Mouse (Mus musculus): ENCODE measurements around the gene Pth1r.
"Not testable (repeated sequence)": the region's sequence is repeated elsewhere in the genome, so short reads cannot be mapped to it uniquely, and the experiment has no call there.

Pth1r gene

DNA sequence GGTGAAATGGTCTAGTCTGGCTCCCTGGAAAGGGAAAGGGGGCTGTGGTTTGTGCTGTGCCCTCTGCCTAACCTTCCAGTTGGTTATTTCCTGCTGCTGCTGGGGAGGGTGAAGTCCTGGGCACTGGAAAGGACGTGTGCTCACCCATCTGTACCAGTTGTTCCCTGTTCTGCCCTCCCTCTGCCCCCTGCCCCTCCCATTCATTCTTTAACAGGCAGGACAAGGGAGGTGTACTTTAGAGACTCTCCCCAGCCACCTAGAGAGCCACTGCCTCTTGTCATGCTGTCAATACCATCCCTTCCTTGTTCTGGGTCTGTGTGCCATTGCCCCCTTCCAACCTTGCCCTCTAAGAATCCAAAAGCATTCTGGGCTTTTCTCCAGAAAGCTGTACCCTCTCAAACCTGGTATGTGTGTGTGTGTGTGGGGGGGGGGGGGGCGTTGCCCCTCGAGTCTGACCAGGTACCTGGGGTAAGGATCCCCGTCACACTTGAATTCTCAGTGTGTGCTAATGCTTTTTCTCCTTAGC lies 63.3 kb downstream of the Pth1r start:
- no peak for DNase-seq (ENCODE audit: low spot score in 2 of 2)

DNA sequence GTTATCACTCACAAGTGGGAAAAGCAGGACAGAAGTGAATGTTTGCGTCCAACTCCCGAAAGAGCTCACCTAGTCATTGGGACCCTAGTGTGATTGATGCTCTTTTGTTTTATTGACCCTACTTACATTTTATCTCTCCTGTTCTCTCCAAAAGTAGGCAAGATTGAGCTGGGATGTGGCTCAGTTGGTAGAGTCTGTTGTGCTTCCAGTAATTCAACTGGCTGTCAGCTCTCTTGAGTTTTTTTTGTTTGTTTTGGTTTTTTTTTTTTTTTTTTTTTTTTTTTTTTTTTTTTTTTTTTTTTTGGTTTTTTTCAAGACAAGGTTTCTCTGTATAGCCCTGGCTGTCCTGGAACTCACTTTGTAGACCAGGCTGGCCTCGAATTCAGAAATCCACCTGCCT lies 64.2 kb downstream of the Pth1r start:
- not testable (repeated sequence) for DNase-seq (ENCODE audit: low spot score in 2 of 2)

DNA sequence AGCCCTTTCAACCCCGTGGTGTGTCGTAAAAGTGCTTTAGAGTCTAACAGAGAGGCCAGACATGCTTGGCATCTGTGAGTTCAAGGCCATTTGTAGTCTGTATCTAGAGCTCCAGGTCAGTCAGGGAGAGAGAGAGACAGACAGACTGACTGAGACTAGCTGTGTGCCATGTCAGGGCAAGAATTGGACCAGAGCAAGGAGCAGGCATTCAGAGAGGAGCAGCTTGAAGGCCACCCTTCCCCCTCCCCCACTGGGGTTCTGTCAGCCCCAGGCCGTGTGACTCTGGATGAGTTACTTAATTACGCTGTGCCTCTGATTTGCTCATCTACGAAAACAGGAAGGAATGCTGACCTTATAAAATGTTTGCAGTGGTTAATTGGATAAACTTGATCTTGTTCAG lies 64.7 kb downstream of the Pth1r start:
- DNase-seq (ENCODE audit: low spot score in 2 of 2): no peak

DNA sequence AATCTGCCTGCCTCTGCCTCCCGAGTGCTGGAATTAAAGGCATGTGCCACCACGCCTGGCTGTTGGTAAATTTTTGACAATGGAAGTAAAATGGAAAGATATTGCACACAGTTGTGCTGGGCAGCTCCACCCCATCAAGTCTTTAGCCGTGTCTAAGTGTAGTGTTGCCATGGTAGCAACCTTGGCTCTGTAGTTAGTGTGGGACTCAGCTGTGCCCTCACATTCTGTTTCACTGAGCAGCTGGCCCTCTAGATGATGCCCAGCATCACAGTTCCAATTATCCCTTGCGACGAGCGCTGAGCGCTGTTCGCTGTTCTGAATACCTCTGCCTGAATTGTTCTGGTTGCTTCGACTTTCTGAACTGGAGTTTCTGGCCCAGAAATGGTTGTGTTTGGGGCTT lies 65.1 kb downstream of the Pth1r start:
- no peak for DNase-seq (ENCODE audit: low spot score in 2 of 2)

DNA sequence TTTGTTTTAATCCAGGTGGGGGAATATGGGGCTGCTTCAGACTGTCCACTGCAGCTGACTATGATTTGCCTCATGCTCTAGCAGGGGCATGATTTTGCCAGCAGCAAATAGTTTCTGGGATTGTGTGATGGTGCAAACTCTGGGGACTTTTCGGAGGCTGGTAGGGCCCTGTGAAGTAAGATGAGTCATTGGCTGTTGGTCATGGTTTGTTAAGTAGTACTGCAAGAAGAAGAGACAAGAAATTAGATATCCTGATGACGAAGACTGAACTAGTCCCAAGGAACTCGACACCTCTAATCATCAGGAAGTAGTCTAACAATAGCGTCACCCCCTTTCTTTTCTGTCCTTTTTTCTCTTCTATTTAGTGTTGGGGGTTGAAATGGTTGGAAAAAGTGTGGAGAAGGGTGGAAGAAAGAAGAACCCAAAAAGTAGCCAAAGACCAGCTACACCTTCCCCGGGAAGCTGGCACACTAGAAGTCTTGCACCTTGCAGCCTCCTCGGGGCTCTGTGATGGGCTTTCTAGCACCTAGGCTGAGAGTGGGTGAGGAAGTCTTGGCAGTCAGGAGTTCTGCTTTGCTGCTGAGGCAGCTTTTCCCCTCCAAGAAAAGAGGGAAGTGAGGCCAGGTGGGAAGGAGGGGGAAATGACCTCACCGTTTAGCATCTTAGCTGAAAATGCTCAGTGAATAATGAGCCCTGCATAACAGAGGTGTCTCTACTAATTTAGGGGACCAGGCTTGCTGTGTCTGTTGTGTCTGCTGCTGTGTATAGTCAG lies 66.0 kb downstream of the Pth1r start:
- DNase-seq (ENCODE audit: low spot score in 2 of 2): no peak

DNA sequence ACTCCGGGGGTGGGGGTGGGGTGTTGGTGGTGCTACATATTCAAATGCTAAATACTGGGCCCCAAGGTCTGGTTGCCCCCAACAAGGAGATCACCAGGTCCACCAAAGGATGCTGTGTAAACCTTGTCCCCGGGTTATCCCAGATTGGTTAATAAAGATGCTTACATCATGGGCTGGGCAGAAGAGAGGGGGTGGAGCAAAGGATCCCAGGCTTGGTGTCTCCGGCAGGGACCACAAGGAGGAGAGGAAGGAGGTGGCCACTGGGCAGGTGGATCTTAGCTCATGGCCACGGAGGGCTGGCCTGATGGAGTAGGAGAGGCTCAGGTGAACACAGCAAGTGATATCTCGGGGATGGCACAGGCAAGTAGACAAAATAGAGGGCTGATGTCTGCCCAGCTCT lies 68.1 kb downstream of the Pth1r start:
- no peak for DNase-seq (ENCODE audit: low spot score in 2 of 2)

DNA sequence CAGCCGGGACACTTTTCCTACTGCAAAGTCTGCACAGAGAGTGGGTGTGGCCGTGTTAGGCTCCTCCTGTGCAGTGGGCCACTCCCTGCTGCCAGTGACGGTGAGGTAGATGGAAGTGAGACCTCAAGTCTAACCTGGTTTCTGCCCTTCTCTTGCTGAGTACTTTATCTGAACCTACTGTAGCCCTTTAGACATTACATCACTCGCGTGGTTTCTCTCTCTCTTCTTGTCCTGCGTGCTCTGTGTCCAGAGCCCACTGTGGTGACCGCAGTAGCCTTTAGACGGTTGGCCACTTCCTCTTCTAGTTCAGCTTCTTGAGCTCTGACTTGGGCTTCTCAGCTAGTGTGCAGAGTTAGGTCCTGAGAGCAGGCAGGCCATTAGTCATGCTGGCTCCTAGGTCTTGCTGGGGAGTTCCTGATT lies 70.4 kb downstream of the Pth1r start:
- DNase-seq (ENCODE audit: low spot score in 2 of 2): no peak

DNA sequence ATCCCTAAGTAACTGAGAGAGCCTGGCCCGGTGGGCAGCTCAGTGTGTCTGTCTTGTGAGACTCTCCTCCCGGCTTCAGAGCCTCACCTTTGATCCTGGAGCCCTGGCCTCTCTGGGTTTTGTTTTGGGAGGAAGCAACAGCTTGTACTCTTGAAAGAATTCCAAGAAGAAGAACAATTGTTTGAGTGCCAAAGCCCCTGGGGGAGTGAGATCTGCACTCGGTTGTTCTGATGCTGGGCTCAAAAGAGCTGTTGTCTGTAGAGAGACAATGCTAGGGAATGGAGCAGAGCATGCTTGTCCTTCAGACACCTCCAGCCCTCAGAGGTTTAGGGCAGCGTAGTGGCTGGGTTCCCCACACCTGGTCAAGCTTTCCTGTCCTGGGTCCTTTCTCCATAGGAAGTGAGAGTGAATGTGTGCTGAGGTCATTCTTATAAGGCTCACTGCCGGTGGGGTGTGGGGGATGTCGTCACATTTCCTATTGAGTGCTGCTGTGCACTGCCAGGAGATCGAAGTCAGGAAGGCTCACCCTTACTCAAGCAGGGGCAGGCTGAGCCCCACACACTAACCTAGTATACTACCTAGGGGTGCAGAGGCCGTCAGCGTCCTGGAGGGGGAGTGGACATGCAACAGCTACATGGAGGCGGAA lies 73.7 kb downstream of the Pth1r start:
- no peak for DNase-seq (ENCODE audit: low spot score in 2 of 2)

DNA sequence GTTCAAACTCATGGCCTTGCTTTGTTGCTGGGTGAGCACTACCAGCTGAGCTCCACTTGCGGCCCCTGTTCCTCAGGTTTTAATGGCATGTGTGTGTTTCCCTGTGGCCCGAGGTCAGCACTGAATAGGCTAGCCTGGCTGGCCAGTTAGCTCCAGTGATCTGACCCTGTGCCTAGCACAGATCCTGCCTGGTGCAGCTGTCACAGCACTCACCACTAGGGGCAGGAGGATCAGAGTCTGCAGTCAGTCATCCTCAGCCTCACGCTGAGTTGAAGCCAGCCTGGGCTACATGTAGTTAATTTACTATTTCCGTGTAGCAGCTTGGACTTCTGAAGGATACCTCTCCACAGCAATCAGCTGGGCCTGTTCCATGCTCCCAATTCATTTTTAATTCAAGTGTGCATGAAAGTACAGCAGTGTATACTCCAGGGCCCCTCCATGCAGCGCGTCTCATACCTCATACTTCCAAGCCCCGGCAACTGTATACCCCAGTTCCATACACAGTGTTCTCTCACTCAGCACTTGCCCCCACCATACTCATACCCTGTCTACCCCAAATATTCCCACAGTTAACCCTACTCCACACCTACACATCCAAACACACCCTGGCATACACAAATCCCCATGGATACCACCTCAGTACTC lies 74.4 kb downstream of the Pth1r start:
- peak in 1 of 2 experiments; percentile 36 for DNase-seq (ENCODE audit: low spot score in 2 of 2)

Data from thymus, postnatal 10 days (tissue).